Mouse (Mus musculus) granulocyte monocyte progenitor cell, adult 5-6 weeks (primary cell): ENCODE data around the gene Pcolce2. TPM values are rescaled to one million over a fixed set of nuclear protein-coding genes. Genes with fewer than 3 reads are reported as not detected.

ENCODE experiments used
- ATAC-seq: replicated peaks from 2 replicates; pipeline ENCODE4 v1.8.0; 2016; ENCODE audit warnings: mild to moderate bottlenecking, moderate TSS enrichment, inconsistent platforms; ENCODE audit not compliant: poor library complexity, severe bottlenecking
- total RNA-seq, 2 experiments: library from RNA; stranded (forward) in 1 of 2; stranded (reverse) in 1 of 2; fragments of 200-712, 200-1000 nt in 1 of 2; fragments of >200 nt in 1 of 2; fragmentation: Nextera tagmentation in 1 of 2; gene quantifications; 2 replicates each; pipeline ENCODE4 v1.2.3; 2014 to 2017

Pcolce2 gene
- total RNA-seq, 2 experiments from 2014 or later = not detected

- peak; percentile 56 for ATAC-seq
Measured at GRCm38 (mm10) chr9:95697808-95698207, 60.4 kb downstream of the Pcolce2 start.

DNA sequence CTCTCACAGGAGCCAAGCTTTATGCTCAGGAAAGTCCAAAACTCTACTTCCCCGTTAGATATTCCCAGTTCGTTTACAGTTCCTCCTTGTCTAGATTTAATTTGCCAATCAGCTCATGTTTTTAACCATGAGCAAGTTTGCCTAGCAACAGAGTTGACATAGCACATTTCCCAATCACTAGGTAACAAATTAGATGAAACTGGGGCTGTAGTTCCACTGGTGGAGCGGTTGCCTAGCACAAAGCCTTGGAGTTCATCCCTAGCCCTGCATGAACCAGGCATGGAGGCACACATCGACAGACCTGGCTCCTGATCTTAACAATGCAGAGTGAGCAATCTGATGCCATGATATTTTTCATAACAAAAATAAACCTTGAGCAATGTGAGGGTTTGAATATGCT is 61.9 kb downstream of the Pcolce2 start:
- ATAC-seq = 0 out of 2 replicates have a peak, but pooled peaks have one; percentile 20

DNA sequence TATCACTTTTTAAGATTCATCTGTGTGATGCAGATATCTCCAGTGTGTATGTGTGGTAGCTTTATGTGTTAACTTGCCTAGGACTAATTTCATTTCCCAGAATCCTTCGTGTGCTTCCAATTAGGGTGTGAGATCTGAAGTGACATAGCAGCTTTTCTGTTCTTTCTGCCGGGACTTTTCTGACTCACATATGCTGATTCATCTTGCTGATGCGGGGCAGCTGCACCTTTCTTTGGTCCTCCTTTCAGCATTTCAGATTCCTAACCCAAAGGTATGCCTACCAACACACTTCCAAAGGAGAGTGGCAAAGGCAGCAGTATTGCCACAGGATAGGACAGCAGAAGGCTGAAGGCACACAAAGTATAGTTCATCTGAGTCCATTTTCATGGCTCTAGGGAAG is 66.7 kb downstream of the Pcolce2 start:
- ATAC-seq = no peak

- no peak for ATAC-seq
Measured at GRCm38 (mm10) chr9:95705371-95705770, 68.0 kb downstream of the Pcolce2 start.

- peak; percentile 53 for ATAC-seq
Measured at GRCm38 (mm10) chr9:95708943-95709342, 71.5 kb downstream of the Pcolce2 start.

DNA sequence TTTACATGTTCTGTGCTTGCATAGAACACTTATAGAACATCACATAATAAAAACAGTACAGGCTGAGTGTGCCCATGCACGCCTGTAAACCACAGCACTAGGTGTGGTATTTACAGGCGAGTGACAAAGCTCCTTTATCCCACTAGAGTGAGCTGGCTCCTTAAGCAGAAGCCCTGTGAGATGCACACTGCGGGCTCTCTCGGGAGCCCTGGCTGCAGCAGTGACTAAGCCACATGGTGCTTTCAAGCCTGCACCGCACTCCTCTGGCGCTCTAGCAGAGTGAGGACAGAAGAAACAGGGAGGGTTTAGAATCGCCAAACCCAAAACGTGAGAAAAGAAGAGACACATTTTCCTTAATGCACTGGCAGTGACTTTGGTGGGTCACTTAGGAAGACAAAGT is 75.2 kb downstream of the Pcolce2 start:
- no peak for ATAC-seq

GRCm38 (mm10) chr9:95736238-95736637 is 98.8 kb downstream of the Pcolce2 start:
- ATAC-seq = no peak

- peak; percentile 61 for ATAC-seq
Measured at GRCm38 (mm10) chr9:95744845-95745613, 107.6 kb downstream of the Pcolce2 start.

DNA sequence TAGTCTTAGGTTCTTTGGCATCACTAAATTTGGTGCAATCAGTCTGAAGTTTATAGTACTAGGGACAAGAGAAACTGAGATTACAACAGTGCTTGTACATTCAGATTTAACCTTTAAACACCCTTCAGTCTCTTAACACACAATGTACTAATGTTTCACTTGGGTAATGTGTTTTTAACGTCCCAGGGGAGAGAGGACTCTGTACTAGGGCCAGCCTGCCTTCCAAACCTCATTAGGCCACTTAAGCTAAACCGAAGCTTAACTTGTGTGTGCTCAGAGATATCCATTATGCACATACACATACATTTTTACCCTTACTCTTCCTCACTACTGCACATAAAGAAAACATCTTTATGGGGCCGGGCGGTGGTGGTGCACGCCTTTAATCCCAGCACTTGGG is 109.9 kb downstream of the Pcolce2 start:
- ATAC-seq = no peak

Other genes starting within 250 kb of the Pcolce2 start
- gene Chst2, start 230.9 kb upstream of the Pcolce2 start, total RNA-seq (2014; fragmentation: Nextera tagmentation) = not detected in 2 replicates
- gene Chst2, start 230.9 kb upstream of the Pcolce2 start, total RNA-seq (2017) = not detected in 2 replicates
- gene U2surp, start 125.6 kb upstream of the Pcolce2 start, total RNA-seq (2014; fragmentation: Nextera tagmentation) = 84.3 and 94.2 TPM in 2 replicates
- gene U2surp, start 125.6 kb upstream of the Pcolce2 start, total RNA-seq (2017) = 186 and 187 TPM in 2 replicates
- 0.02 and 0.04 TPM in 2 replicates for gene Paqr9, start 77.9 kb upstream of the Pcolce2 start, total RNA-seq (2014; fragmentation: Nextera tagmentation)
- gene Paqr9, start 77.9 kb upstream of the Pcolce2 start, total RNA-seq (2017) = under 0.01 and 0.09 TPM in 2 replicates
- not detected in 2 replicates for gene Trpc1, start 112.8 kb downstream of the Pcolce2 start, total RNA-seq (2014; fragmentation: Nextera tagmentation)
- gene Trpc1, start 112.8 kb downstream of the Pcolce2 start, total RNA-seq (2017) = not detected in 2 replicates
- gene Pls1, start 207.7 kb downstream of the Pcolce2 start, total RNA-seq (2014; fragmentation: Nextera tagmentation) = not detected in 2 replicates
- gene Pls1, start 207.7 kb downstream of the Pcolce2 start, total RNA-seq (2017) = not detected in 2 replicates
- gene Atr, start 220.0 kb downstream of the Pcolce2 start, total RNA-seq (2014; fragmentation: Nextera tagmentation) = 34.6 and 39.2 TPM in 2 replicates
- 48.0 and 55.6 TPM in 2 replicates for gene Atr, start 220.0 kb downstream of the Pcolce2 start, total RNA-seq (2017)